Mouse (Mus musculus) central nervous system, embryonic 18 days (tissue): Measurements from ENCODE around the gene Fam170b. TPM values are rescaled to one million over a fixed set of nuclear protein-coding genes. Genes with fewer than 3 reads are reported as not detected.

Experiments used
- polyA plus RNA-seq: library from polyadenylated mRNA; depleted of rRNA; stranded (reverse); fragments of >200 nt; gene quantifications from 2 replicates; pipeline ENCODE4 v1.2.3, GENCODE M21; 2012; rRNA removed

Gene Fam170b
- polyA plus RNA-seq: 0.04 TPM in 1 of 2 replicates, not detected in the other

GRCm38 (mm10) chr14:32833847-32834246 is at the start of gene Fam170b:
Gene Fam170b (plus strand): TSS chr14:32833962.

GRCm38 (mm10) chr14:32785556-32786130 is 48.1 kb upstream of the Fam170b start, which contains the start of gene Tmem273:
Gene Tmem273 (plus strand): TSS chr14:32785963.

DNA sequence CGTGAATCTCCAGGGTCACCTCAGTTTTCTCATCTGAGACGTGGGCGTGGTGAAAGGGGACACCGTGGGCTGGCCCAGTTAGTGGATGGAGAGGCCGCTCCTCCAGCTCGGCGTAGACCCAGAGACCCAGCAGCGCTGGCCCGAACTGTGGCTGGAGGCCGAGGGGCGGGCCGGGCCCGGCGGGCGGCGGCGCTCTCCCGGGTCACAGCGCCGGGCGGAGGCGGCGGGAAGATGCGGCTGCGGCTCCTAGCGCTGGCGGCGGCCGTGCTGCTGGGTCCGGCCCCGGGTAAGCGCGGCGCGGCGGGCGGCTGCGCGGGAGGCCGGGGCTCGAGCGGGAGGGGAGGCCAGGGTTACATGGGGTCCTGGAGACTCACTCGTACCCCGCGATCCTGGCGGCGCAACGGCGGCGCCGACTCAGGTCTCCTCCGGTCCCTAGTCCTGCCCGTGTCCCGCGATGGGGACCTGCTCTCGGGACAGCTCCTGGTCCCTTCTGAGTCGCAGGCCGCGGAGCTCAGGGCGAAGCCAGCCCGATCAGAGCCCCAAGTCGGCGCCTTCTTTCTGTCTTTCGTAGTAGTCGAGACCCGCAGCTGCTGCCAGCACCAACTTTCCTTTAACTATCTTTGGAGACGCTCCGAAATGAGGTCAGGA is 23.0 kb downstream of the Fam170b start, which contains the start of gene Vstm4:
Gene Vstm4, plus strand, starts transcription at position 76 of the 648 bp plus-strand sequence.

Other genes starting within 250 kb of the Fam170b start
- gene Prrxl1, start 234.6 kb upstream of the Fam170b start, polyA plus RNA-seq: 0.51 and 2.2 TPM in 2 replicates
- gene 3425401B19Rik, start 148.7 kb upstream of the Fam170b start, polyA plus RNA-seq: 0.01 and 0.13 TPM in 2 replicates
- gene Tmem273, start 48.0 kb upstream of the Fam170b start, polyA plus RNA-seq: 0.52 and 0.63 TPM in 2 replicates
- gene Vstm4, start 22.8 kb downstream of the Fam170b start, polyA plus RNA-seq: 5.5 and 6.4 TPM in 2 replicates
- gene Lrrc18, start 157.4 kb downstream of the Fam170b start, polyA plus RNA-seq: 0.52 and 0.59 TPM in 2 replicates